Comparison of ENCODE assay signal across 7 mouse cellular contexts in the genomic region with DNA sequence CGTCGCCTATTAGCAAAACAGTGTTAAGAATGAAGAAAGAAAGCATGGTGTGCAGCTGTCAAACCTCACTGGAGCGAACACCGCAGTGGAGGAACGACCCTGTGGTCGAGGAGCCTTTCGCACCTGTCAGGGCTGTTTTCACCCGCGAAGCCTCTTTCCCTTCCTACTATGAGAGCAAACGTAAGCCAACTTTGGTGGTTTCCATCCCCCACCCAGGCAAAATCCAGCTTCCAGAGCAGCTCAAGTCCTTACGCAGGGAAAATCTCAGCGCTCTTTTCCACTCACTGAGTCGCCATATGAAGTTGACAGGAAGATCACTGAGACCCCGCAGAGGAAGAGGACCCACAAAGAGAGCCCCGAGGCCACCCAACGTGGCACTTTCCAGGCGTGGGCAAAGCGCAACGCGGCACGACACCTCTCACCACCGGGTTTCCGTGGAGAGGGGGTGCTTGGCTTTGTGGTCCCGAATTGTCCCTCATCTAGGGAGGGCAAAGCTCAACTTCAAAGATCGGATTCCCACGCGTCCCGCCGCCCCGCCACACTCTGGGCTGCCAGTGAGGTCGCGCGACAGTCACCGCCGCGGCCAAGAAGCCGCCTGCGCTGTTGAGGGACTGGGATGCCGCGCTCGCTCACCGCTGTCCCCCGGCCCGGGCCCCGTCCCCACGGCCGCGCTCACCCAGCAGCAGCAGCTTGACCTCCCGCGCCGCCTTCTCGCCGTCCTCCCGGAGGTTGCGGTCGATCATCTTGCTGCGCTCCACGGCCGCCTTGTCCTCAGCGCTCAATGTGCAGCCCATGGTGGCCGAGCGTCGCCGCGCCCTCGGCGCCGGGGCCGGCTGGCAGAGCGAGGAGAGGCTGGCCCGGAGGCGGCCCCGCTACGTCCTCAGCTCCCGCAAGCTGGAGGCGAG. TPM values are rescaled to one million over a fixed set of nuclear protein-coding genes. Genes with fewer than 3 reads are reported as not detected.
A peak's percentile ranks its signal among the peaks of the same experiment; 100 is the strongest.
DNase-seq lines count a peak whose midpoint lies in the region; ATAC-seq and TF ChIP-seq lines count a peak whose summit lies in the region.

No protein-coding gene starts in this region.

- H3K4me3 ChIP-seq in hindbrain, embryonic 11.5 days (ENCODE audit: low read depth, low read length), result peak overlapping the region; percentile 59
- peak overlapping the region; percentile 81 for H3K4me3 ChIP-seq in small intestine, adult 2 months (ENCODE audit: low read depth, low read length)

- no peaks in the 10 kb centered on the region for H3K36me3 ChIP-seq in hindbrain, embryonic 11.5 days (ENCODE audit: control insufficient read depth, insufficient read depth, low read length)
- no peaks in the 10 kb centered on the region for H3K36me3 ChIP-seq in small intestine, adult 2 months (ENCODE audit: control insufficient read depth, insufficient read depth, low read length)

- 0 out of 2 replicates have a peak overlapping the region, but pooled peaks have one; percentile 70 for H3K27ac ChIP-seq in hindbrain, embryonic 11.5 days (ENCODE audit: low read depth, low read length)
- H3K27ac ChIP-seq in small intestine, adult 2 months (ENCODE audit: insufficient read depth, low read depth, low read length), result no peak overlapping the region

- no peaks in the 10 kb centered on the region for H3K9me3 ChIP-seq in hindbrain, embryonic 11.5 days (ENCODE audit: control insufficient read depth, low read length)

- TF ChIP-seq POLR2A in small intestine, adult 2 months (IDR thresholded peaks at IDR 0.05; ENCODE audit: low read depth, low read length), result no peak

- H3K9ac ChIP-seq in hindbrain, embryonic 11.5 days (ENCODE audit: low read depth, low read length), result peak overlapping the region; percentile 64

- peak overlapping the region; percentile 90 for H3K4me2 ChIP-seq in hindbrain, embryonic 11.5 days (replicated peaks; ENCODE audit: low read depth, low read length)

- WGBS in hindbrain, embryonic 11.5 days, result 1% methylated on average over 70 of the region's 76 CpGs
- 2% methylated on average over 76 of the region's 76 CpGs for WGBS in small intestine, adult 2 months

- no peaks in the 10 kb centered on the region for H3K27me3 ChIP-seq in hindbrain, embryonic 11.5 days (ENCODE audit: control insufficient read depth, insufficient read depth, low read length)
- H3K27me3 ChIP-seq in small intestine, adult 2 months (ENCODE audit: control insufficient read depth, insufficient read depth, low read length), result peaks cover 15% of the 10 kb centered on the region

- peak; percentile 51 for ATAC-seq in frontal cortex, adult (ENCODE audit: low TSS enrichment)
- ATAC-seq in hindbrain, embryonic 11.5 days (ENCODE audit: low FRiP score), result peak; percentile 90
- peak; percentile 24 for ATAC-seq in megakaryocyte-erythroid progenitor cell, adult 5-6 weeks (replicated peaks; ENCODE audit: low FRiP score, low TSS enrichment, poor library complexity, severe bottlenecking)

- DNase-seq in adrenal gland, adult 18-20 months (ENCODE audit: low spot score in 2 of 2), result peak; percentile 42 to 46
- DNase-seq in cerebellum, adult 18-20 months, result peak; percentile 64 to 76
- DNase-seq in hindbrain, embryonic 11.5 days (ENCODE audit: low spot score), result peak; percentile 76
- DNase-seq in layer of hippocampus, postnatal 25 days (ENCODE audit: extremely low spot score in 1 of 2, low spot score in 1 of 2), result peak; percentile 35 to 54

- TF ChIP-seq CTCF in small intestine, adult 2 months (IDR thresholded peaks at IDR 0.05; ENCODE audit: extremely low read depth, insufficient read length, insufficient replicate concordance, low read depth, low read length), result no peak

- H3K4me1 ChIP-seq in hindbrain, embryonic 11.5 days (replicated peaks; ENCODE audit: control insufficient read depth, insufficient read depth, low read length), result no peaks in the 10 kb centered on the region
- peaks cover 4% of the 10 kb centered on the region; the same call in 1 of the 2 replicates for H3K4me1 ChIP-seq in small intestine, adult 2 months (ENCODE audit: control insufficient read depth, insufficient read depth, insufficient read length, low read length)

RNA-seq across cellular contexts. Expression of a gene that starts 0.5 kb away (rescaled TPM):
- 10 to 100 TPM; 32.0 to 45.8 TPM for total RNA-seq in adrenal gland, adult 18-20 months (2021)
- 25.8 and 27.6 TPM in 2 replicates for polyA plus RNA-seq in hindbrain, embryonic 11.5 days (2014; fragmentation: Nextera tagmentation; extraction: Ambion mirVana)
- total RNA-seq in layer of hippocampus, postnatal 25 days (2021), result 100 to 1,000 TPM; 153 to 174 TPM
- total RNA-seq in megakaryocyte-erythroid progenitor cell, adult 5-6 weeks (2014; fragmentation: Nextera tagmentation), result not detected in 2 replicates
- total RNA-seq in megakaryocyte-erythroid progenitor cell, adult 5-6 weeks (2017), result not detected in 2 replicates
- 1.6 TPM in 2 replicates for polyA plus RNA-seq in small intestine, adult 2 months (2012; rRNA removed)

Comparison
In these comparisons a context has a peak if more than half of its experiments do, and no peak if none do; other contexts are left out.
1. ATAC-seq: peak in every context shown above with its lines; median percentile 90 in hindbrain, embryonic 11.5 days; 51 in frontal cortex, adult; 24 in megakaryocyte-erythroid progenitor cell, adult 5-6 weeks.
2. RNA of a gene that starts 0.5 kb away (total RNA-seq): 153 to 174 TPM in layer of hippocampus, postnatal 25 days and 32.0 to 45.8 TPM in adrenal gland, adult 18-20 months; not detected in megakaryocyte-erythroid progenitor cell, adult 5-6 weeks; every median in the first group is over 10 times any median in the second.
3. Peak in every context shown above with its lines, with median percentiles within 50 percentile points of each other: DNase-seq.